Mouse (Mus musculus) megakaryocyte, adult 5-6 weeks (primary cell): ENCODE measurements at regions not wholly inside any gene's neighbourhood (a gene's known extent, or its start where the extent isn't known, plus 50 kb on each side); places are given as distances from the start of the nearest gene placed in this dataset.
A peak's percentile ranks its signal among the peaks of the same experiment; 100 is the strongest.

Experiments
- ATAC-seq: 2 replicates; pipeline ENCODE4 v1.8.0; 2016; ENCODE audit warnings: mild to moderate bottlenecking, inconsistent platforms; ENCODE audit not compliant: poor library complexity, severe bottlenecking

GRCm38 (mm10) chr6:110439509-110439908 lies 205.9 kb upstream of the Grm7 start:
- no peak for ATAC-seq

DNA sequence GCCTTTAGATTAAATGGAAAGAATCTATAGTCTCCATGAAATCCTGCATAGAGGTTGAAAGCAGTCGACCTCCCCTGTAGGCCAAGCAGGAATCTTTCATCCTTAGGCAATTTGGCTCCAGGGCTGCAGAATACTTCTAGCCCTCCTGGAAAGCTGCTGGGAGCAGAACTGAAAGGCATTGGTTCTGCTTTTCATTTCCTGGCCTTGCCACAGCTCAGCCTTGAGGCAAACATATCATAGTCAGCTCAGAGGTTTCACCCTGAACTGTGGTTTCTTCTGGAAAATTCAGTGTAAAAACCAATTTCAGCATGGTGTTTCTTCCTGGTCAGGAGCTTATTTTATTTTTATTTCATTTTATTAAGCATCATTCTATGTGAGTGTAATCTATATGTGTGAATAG lies 182.0 kb upstream of the Grm7 start:
- peak; percentile 78 for ATAC-seq

DNA sequence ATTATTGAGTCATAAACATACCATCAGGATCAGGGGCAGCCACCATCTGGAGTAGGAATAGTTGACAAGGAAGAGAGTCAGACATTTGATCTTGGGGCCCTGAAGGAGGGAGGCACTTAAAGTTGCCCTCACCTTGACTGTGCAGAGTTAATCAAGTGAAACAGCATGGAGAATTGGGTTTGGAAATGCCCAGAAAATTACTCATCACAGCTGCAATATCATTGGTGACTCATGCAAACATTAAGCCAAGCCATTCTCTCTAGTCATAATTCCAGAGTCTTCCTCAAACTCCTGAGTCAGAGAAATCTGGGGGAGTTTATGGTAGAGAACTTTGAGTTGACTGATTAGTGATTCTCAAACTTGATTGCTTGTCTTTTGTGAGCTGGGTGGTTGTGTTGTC lies 177.7 kb upstream of the Grm7 start:
- no peak for ATAC-seq

DNA sequence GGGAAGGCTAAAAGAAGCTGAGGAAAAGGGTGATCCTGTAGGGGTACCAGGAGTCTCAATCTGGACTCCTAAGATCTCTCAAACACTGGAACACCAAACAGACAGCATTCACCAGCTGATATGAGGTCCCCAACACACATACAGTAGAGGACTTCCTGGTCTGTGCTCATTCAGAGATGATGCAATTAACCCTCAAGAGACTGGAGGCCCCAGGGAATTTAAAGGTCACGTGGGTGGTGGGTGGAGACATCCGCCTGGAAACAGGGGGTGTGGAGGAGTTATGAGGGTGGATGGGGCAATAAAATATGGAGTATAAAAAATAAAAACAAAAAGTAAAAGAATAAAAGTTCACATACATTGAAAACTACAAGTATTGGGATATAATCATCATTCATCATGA lies 139.5 kb upstream of the Grm7 start:
- ATAC-seq, result no peak

- no peak for ATAC-seq
These were observed 134.9 kb upstream of the Grm7 start for GRCm38 (mm10) chr6:110510494-110510893.

GRCm38 (mm10) chr6:110538731-110539191 lies 106.6 kb upstream of the Grm7 start:
- no peak for ATAC-seq

DNA sequence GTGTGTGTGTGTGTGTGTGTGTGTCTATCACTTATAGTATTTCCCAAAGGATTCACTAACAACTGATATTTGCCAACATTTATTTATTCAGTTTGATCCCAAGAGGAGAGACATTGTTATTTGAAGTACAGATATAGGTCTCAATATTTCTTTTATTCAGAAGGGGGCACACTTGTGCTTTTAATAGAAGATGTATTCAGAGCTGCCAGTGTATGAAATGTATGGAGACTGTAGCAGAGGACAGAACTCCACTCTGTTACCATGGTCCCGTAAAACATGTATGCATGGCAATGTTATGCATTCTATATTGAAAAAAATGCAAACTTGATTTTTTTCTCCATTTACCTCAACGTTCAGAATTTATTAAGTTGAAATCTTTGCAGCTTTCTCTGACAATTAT lies 99.8 kb upstream of the Grm7 start:
- ATAC-seq, result no peak

GRCm38 (mm10) chr6:110554847-110555246 lies 90.5 kb upstream of the Grm7 start:
- ATAC-seq, result no peak

DNA sequence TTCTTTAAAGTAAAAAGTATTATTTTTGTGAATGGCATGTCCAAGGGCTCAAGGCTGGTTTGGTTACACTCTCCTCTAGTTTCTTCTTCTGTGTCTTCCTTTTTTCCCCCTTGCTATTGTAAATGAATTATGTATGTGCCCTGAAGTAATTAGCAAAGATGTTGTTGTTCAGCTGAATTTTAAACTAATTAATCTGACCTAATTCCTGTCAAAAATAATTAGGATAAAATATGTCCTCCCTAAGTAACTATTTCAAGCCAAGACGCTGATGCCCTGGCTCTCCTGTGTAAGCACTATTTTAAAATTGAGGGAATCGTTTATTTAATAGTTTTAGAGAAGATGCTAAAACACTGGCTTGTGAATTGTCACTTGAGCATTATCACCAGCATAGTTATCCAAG lies 85.7 kb upstream of the Grm7 start:
- no peak for ATAC-seq

- no peak for ATAC-seq
These were observed 85.0 kb upstream of the Grm7 start for GRCm38 (mm10) chr6:110560426-110560825.

DNA sequence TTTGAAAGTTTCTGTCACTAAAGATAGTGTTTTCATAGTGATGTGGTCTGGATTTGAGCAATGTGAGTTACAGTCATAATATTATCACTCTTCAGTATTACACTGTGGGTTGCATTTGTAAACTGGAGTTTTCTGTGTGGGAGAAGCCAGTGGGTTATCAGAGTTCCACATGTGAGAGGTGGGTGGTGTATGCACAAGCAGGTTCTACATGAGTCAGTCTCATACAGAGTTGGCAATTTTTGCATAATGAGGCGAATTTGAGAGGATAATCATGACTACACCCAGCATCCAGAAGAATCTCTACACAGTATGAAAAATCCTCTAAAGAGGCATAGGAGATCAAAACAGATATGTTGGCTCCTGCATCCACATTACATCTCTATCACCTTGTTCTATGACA lies 68.2 kb upstream of the Grm7 start:
- no peak for ATAC-seq
